Mouse (Mus musculus): ENCODE results near the gene Fcnb.

DNA sequence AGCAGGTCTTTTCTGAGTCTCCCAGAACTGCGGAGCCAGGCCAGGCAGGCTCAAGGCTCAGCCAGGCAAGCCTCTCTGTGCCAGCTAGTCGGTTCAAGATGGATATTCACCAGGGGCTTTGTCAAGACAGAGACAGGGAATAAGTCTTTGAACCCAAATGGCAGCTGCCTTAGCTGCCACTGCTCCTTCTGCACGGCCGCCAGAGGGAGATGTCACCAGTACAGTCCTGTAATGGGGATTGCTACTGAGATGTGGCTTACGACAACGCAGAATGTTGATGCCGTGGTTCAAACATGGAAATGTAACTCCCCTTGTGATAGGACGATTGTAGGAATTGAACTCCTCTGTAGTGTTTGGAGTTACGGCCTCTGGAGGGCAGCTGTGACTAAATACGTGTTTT, 1.4 kb upstream of the Fcnb start:
- TF ChIP-seq POLR2A (IDR thresholded peaks at IDR 0.05; ENCODE audit: borderline replicate concordance, control insufficient read depth, low read depth, low read length) (no peak), CTCF (IDR thresholded peaks at IDR 0.05; ENCODE audit: control insufficient read depth, insufficient read depth, low read length) (no peak)

All from bone marrow, adult 2 months (tissue).